Mouse (Mus musculus) heart, postnatal 25 days (tissue): ENCODE data around the gene Ucp2. TPM values are rescaled to one million over a fixed set of nuclear protein-coding genes. Genes with fewer than 3 reads are reported as not detected.

Source experiments
- DNase-seq: peaks from one replicate; pipeline ENCODE4 v3.0.0; 2022; ENCODE audit warnings: low spot score
- intact Hi-C: fragments of 180-260 bp; cut with DNase I; formaldehyde crosslinking; loops from one replicate; pipeline ENCODE4 v1.15.1; 2025
- total RNA-seq, 2 experiments: library from RNA; stranded (reverse); gene quantifications; 2 replicates each; pipeline ENCODE4 v1.2.3; 2021

The Ucp2 gene
- total RNA-seq, 2 experiments from 2014 or later, result 426 to 460 TPM

- DNase-seq, result no peak
- intact Hi-C loops, result no loop called here
Measured at GRCm38 (mm10) chr7:100501027-100501843, 8.1 kb downstream of the Ucp2 start.

GRCm38 (mm10) chr7:100501844-100502373, 8.8 kb downstream of the Ucp2 start:
- intact Hi-C loops, result no loop called here
- DNase-seq, result no peak

GRCm38 (mm10) chr7:100502374-100502922, 9.3 kb downstream of the Ucp2 start:
- intact Hi-C loops, result no loop called here
- no peak for DNase-seq

- intact Hi-C loops, result no loop called here
- no peak for DNase-seq
Measured at GRCm38 (mm10) chr7:100503076-100503475, 9.9 kb downstream of the Ucp2 start.

- intact Hi-C loops, result no loop called here
- no peak for DNase-seq
Measured at GRCm38 (mm10) chr7:100504740-100505487, 11.8 kb downstream of the Ucp2 start.

- intact Hi-C loops, result no loop called here
Measured at GRCm38 (mm10) chr7:100506494-100506893, 13.4 kb downstream of the Ucp2 start.

GRCm38 (mm10) chr7:100508670-100509069, 15.5 kb downstream of the Ucp2 start:
- intact Hi-C loops, result no loop called here
- DNase-seq, result no peak

More at GRCm38 (mm10) chr7:100506494-100506893, 13.4 kb downstream of the Ucp2 start:
- DNase-seq, result no peak

GRCm38 (mm10) chr7:100511602-100512001, 18.5 kb downstream of the Ucp2 start:
- no peak for DNase-seq
- intact Hi-C loops, result no loop called here

- DNase-seq, result no peak
- intact Hi-C loops, result no loop called here
Measured at GRCm38 (mm10) chr7:100514573-100514972, 21.4 kb downstream of the Ucp2 start, which contains the start of gene Dnajb13. Dnajb13 (minus strand) TSS chr7:100514960.

- DNase-seq, result no peak
- intact Hi-C loops, result loop anchor here (2.0 to 10.0 kb wide), 4 partner anchors 117 to 295 kb away; partner anchors contain the start of gene Plekhb1
Measured at GRCm38 (mm10) chr7:100520204-100520603, 27.1 kb downstream of the Ucp2 start.

- DNase-seq, result no peak
- intact Hi-C loops, result loop anchor here (2.0 to 10.0 kb wide), 4 partner anchors 116 to 294 kb away; partner anchors contain the start of gene Plekhb1
Measured at GRCm38 (mm10) chr7:100520663-100521285, 27.6 kb downstream of the Ucp2 start.

GRCm38 (mm10) chr7:100522222-100522621, 29.1 kb downstream of the Ucp2 start:
- no peak for DNase-seq
- intact Hi-C loops, result loop anchor here (5.0 to 10.0 kb wide), 2 partner anchors 140 to 293 kb away; partner anchors contain the start of gene Plekhb1

GRCm38 (mm10) chr7:100524669-100525068, 31.5 kb downstream of the Ucp2 start:
- no peak for DNase-seq
- intact Hi-C loops, result loop anchor here (5.0 to 10.0 kb wide), 2 partner anchors 138 to 290 kb away; partner anchors contain the start of gene Plekhb1

GRCm38 (mm10) chr7:100530766-100531165, 37.6 kb downstream of the Ucp2 start:
- no peak for DNase-seq
- intact Hi-C loops, result no loop called here

GRCm38 (mm10) chr7:100533503-100533902, 40.4 kb downstream of the Ucp2 start:
- DNase-seq, result no peak
- intact Hi-C loops, result no loop called here

- intact Hi-C loops, result no loop called here
- DNase-seq, result no peak
Measured at GRCm38 (mm10) chr7:100534216-100534615, 41.1 kb downstream of the Ucp2 start.

GRCm38 (mm10) chr7:100535831-100536230, 42.7 kb downstream of the Ucp2 start:
- intact Hi-C loops, result loop anchor here (5.0 kb wide), 1 partner anchor 46 kb away; no protein-coding TSS in a partner anchor
- DNase-seq, result no peak

GRCm38 (mm10) chr7:100536804-100537518, 43.8 kb downstream of the Ucp2 start, which contains the start of gene Coa4:
Coa4 (plus strand) TSS chr7:100537071.
- intact Hi-C loops, result loop anchor here (5.0 kb wide), 1 partner anchor 45 kb away; no protein-coding TSS in a partner anchor
- peak; percentile 77 for DNase-seq

- intact Hi-C loops, result loop anchor here (5.0 kb wide), 1 partner anchor 45 kb away; no protein-coding TSS in a partner anchor
- DNase-seq, result no peak
Measured at GRCm38 (mm10) chr7:100537519-100537902, 44.4 kb downstream of the Ucp2 start.
